Mouse (Mus musculus): ENCODE results near the gene Dab1. TPM values are rescaled to one million over a fixed set of nuclear protein-coding genes. Genes with fewer than 3 reads are reported as not detected.

Dab1 gene
- polyA plus RNA-seq, 1 experiment from 2014 or later = 77.8 TPM

DNA sequence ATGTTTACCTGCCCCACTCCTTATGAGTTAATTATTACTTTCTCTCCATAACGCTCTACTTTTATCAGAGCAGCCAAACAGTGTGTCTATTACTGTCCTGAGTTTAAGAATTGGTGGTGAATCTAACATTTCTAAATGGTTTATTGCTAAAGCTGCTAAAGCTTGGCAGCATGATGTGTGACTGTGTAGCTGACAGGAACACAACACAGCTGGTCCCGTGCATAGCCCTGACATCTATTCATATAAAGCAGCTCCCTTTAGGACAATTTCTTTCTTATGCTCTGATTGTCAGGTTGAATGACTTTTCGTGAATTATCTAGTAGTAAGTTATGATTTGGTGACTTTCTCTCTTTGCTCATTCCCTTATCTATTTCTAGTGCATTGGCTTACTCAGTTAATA, 329.1 kb downstream of the Dab1 start:
- Histone ChIP-seq H3K4me3 (replicated peaks) (no peak overlapping the region), H3K36me3 (replicated peaks) (no peaks in the 10 kb centered on the region), H3K4me2 (no peak overlapping the region), H3K9me3 (no peaks in the 10 kb centered on the region), H3K27ac (no peak overlapping the region), H3K27me3 (no peaks in the 10 kb centered on the region), H3K9ac (no peak overlapping the region), H3K4me1 (peaks cover 2% of the 10 kb centered on the region; the same call in 1 of the 2 replicates)
- 82% methylated on average over 3 of the region's 3 CpGs for WGBS
- ATAC-seq (ENCODE audit: low FRiP score) = no peak

DNA sequence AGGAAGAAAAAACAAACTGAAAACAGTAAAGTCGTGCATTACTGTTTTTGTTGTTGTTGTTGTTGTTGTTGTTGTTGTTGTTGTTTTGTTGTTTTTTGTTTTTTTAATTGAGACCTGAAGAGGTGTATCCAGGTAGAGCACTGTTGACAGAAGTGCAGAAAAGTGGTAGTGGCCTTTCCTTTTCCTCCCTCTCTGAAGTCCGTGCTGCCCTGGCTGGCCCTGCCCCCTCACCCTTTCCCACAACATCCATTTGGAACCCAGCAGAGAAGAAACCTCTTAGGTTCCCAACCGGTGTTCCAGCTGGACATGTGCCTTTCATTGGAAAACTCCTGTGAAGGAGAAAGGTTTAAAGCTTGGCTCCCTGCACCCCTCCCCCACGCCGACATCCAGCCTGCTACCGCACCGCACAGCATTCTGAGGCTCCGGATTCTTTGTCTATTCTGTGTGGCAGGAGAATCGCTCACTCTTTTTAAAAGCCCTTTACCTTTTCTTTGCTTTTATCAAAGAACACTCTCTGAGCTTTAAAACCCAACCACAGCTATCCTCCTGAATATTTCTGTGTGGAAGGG, 334.6 kb downstream of the Dab1 start:
- peaks cover 5% of the 10 kb centered on the region; the same call in 1 of the 2 replicates for H3K4me1 ChIP-seq
- peak overlapping the region; percentile 21 for H3K4me2 ChIP-seq
- H3K27ac ChIP-seq = no peak overlapping the region
- peak; percentile 63; the same call in 1 of the 2 replicates for ATAC-seq (ENCODE audit: low FRiP score)
- H3K9me3 ChIP-seq = no peaks in the 10 kb centered on the region
- WGBS = 12% methylated on average over 9 of the region's 9 CpGs
- no peaks in the 10 kb centered on the region for H3K36me3 ChIP-seq (replicated peaks)
- no peak overlapping the region for H3K9ac ChIP-seq
- H3K4me3 ChIP-seq (replicated peaks) = no peak overlapping the region
- no peaks in the 10 kb centered on the region for H3K27me3 ChIP-seq

GRCm38 (mm10) chr4:103961134-103962049, 342.2 kb downstream of the Dab1 start:
- no peak overlapping the region for H3K9ac ChIP-seq
- H3K4me2 ChIP-seq = no peak overlapping the region
- 60% methylated on average over 7 of the region's 7 CpGs for WGBS
- H3K4me1 ChIP-seq = peaks cover 6% of the 10 kb centered on the region; the same call in 1 of the 2 replicates
- H3K36me3 ChIP-seq (replicated peaks) = no peaks in the 10 kb centered on the region
- ATAC-seq (ENCODE audit: low FRiP score) = no peak
- no peak overlapping the region for H3K27ac ChIP-seq
- H3K4me3 ChIP-seq (replicated peaks) = no peak overlapping the region
- H3K27me3 ChIP-seq = no peaks in the 10 kb centered on the region
- H3K9me3 ChIP-seq = no peaks in the 10 kb centered on the region

DNA sequence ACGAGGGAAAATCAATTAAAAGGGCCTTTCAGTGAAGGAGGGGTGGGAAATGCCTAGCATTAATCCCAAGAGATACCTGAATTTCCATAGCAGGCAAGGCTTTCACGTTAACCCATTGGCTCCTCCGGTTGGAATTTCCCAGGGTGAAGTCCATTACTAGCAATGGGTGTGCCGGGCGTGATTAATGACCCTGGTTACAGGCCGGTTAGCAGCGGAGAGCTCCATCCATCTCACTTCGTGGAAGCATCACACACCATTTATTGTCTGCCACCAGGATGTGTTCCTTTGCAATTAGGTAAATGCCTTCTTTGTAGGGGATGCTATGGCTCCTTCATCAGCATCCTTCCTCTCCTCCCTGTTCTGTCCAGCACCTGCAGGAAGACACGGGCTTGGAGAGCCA, 350.7 kb downstream of the Dab1 start:
- no peaks in the 10 kb centered on the region for H3K4me1 ChIP-seq
- H3K27me3 ChIP-seq = no peaks in the 10 kb centered on the region
- H3K4me2 ChIP-seq = no peak overlapping the region
- WGBS = 80% methylated on average over 9 of the region's 9 CpGs
- no peak overlapping the region for H3K9ac ChIP-seq
- ATAC-seq (ENCODE audit: low FRiP score) = no peak
- no peaks in the 10 kb centered on the region for H3K36me3 ChIP-seq (replicated peaks)
- H3K4me3 ChIP-seq (replicated peaks) = no peak overlapping the region
- H3K9me3 ChIP-seq = no peaks in the 10 kb centered on the region
- no peak overlapping the region for H3K27ac ChIP-seq

GRCm38 (mm10) chr4:103974536-103974935, 355.4 kb downstream of the Dab1 start:
- Histone ChIP-seq H3K9ac (no peak overlapping the region), H3K27ac (no peak overlapping the region), H3K4me2 (no peak overlapping the region), H3K4me1 (no peaks in the 10 kb centered on the region), H3K9me3 (no peaks in the 10 kb centered on the region), H3K36me3 (replicated peaks) (no peaks in the 10 kb centered on the region), H3K4me3 (replicated peaks) (no peak overlapping the region), H3K27me3 (no peaks in the 10 kb centered on the region)
- 77% methylated on average over 2 of the region's 2 CpGs for WGBS
- ATAC-seq (ENCODE audit: low FRiP score) = no peak

- 77% methylated on average over 2 of the region's 2 CpGs for WGBS
- no peak for ATAC-seq (ENCODE audit: low FRiP score)
- Histone ChIP-seq H3K27me3 (no peaks in the 10 kb centered on the region), H3K4me2 (no peak overlapping the region), H3K4me1 (no peaks in the 10 kb centered on the region), H3K27ac (no peak overlapping the region), H3K36me3 (replicated peaks) (no peaks in the 10 kb centered on the region), H3K4me3 (replicated peaks) (no peak overlapping the region), H3K9ac (no peak overlapping the region), H3K9me3 (no peaks in the 10 kb centered on the region)
These were observed 355.8 kb downstream of the Dab1 start for GRCm38 (mm10) chr4:103974946-103975345.

- no peaks in the 10 kb centered on the region for H3K27me3 ChIP-seq
- H3K9me3 ChIP-seq = no peaks in the 10 kb centered on the region
- H3K36me3 ChIP-seq (replicated peaks) = no peaks in the 10 kb centered on the region
- no peak overlapping the region for H3K4me2 ChIP-seq
- peaks cover 4% of the 10 kb centered on the region for H3K4me1 ChIP-seq
- no peak overlapping the region for H3K4me3 ChIP-seq (replicated peaks)
- no peak overlapping the region for H3K9ac ChIP-seq
- ATAC-seq (ENCODE audit: low FRiP score) = peak; percentile 75
- 47% methylated on average over 3 of the region's 3 CpGs for WGBS
- no peak overlapping the region for H3K27ac ChIP-seq
These were observed 374.7 kb downstream of the Dab1 start for GRCm38 (mm10) chr4:103993884-103994283.

DNA sequence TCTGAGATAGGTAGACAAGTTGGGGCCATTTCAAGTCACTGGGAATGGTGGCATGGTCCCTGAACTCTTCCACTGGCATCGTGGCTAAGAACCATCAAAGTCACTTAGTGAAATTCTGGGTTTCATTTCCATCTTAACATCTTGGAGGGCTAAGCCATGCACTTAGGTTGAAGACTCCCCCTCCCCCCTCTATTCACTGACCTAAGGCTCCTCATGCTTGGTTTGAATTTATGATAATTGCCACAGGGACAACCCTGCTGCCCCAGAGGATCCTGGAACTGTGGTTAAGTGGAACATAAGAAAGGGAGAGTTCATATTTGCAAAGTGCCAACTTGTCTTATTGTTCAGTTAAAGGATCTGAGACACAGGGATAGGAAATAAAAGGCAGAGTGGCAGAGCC, 375.2 kb downstream of the Dab1 start:
- Histone ChIP-seq H3K27me3 (no peaks in the 10 kb centered on the region), H3K9ac (no peak overlapping the region), H3K36me3 (replicated peaks) (no peaks in the 10 kb centered on the region), H3K4me1 (peaks cover 4% of the 10 kb centered on the region), H3K27ac (no peak overlapping the region), H3K4me3 (replicated peaks) (no peak overlapping the region), H3K9me3 (no peaks in the 10 kb centered on the region), H3K4me2 (no peak overlapping the region)
- 70% methylated on average over 1 of the region's 1 CpGs for WGBS
- ATAC-seq (ENCODE audit: low FRiP score) = no peak

- H3K9me3 ChIP-seq = no peaks in the 10 kb centered on the region
- 76% methylated on average over 5 of the region's 5 CpGs for WGBS
- H3K4me2 ChIP-seq = no peak overlapping the region
- no peaks in the 10 kb centered on the region for H3K36me3 ChIP-seq (replicated peaks)
- peaks cover 4% of the 10 kb centered on the region; the same call in 1 of the 2 replicates for H3K27me3 ChIP-seq
- H3K4me3 ChIP-seq (replicated peaks) = no peak overlapping the region
- no peak overlapping the region for H3K27ac ChIP-seq
- peaks cover 7% of the 10 kb centered on the region for H3K4me1 ChIP-seq
- no peak overlapping the region for H3K9ac ChIP-seq
- no peak for ATAC-seq (ENCODE audit: low FRiP score)
These were observed 389.2 kb downstream of the Dab1 start for GRCm38 (mm10) chr4:104008406-104008805.

DNA sequence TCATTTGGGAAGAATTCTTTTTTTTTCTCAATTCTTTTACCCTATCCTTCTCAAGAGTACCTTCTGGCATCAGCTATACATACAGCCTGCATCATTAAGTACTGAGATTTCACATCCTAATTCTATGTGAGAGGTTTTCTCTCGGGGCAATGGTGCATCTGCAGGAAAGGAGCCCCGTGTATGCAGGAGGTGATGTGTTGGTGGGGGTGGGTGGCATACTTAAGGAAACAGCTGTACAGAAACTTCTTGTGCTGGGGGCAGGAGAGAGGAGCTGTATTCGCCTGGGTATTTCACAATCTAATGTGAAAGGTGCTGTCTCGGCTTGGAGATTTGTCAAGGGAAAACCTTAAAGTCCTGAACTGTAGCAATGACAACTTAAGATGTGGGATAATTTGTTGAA, 392.5 kb downstream of the Dab1 start:
- Histone ChIP-seq H3K36me3 (replicated peaks) (no peaks in the 10 kb centered on the region), H3K9ac (no peak overlapping the region), H3K27ac (no peak overlapping the region), H3K9me3 (no peaks in the 10 kb centered on the region), H3K27me3 (peaks cover 4% of the 10 kb centered on the region; the same call in 1 of the 2 replicates), H3K4me1 (peaks cover 10% of the 10 kb centered on the region), H3K4me2 (no peak overlapping the region), H3K4me3 (replicated peaks) (no peak overlapping the region)
- WGBS = 69% methylated on average over 4 of the region's 4 CpGs
- ATAC-seq (ENCODE audit: low FRiP score) = no peak

DNA sequence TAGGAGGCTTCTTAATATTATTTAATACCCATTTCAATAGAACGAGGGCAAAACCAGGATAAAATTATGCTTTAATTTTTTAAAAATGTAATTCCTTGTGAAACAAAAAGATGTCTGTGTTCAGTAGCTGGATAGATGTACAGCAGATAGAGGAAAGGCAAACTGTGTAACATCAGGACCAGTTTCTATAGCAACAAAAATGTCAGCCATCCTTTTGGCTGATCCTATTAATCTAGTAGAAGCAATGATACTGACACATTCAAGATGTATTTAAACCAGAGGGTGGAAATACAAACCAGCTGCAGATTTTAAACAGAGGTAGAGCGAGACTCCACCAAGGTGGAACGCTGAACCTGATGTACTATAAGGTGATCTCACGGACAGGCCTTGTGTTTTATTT, 393.0 kb downstream of the Dab1 start:
- Histone ChIP-seq H3K4me1 (peaks cover 10% of the 10 kb centered on the region), H3K4me3 (replicated peaks) (no peak overlapping the region), H3K27ac (no peak overlapping the region), H3K27me3 (peaks cover 4% of the 10 kb centered on the region; the same call in 1 of the 2 replicates), H3K4me2 (no peak overlapping the region), H3K9me3 (no peaks in the 10 kb centered on the region), H3K9ac (no peak overlapping the region), H3K36me3 (replicated peaks) (no peaks in the 10 kb centered on the region)
- no peak for ATAC-seq (ENCODE audit: low FRiP score)
- 92% methylated on average over 4 of the region's 4 CpGs for WGBS

- H3K36me3 ChIP-seq (replicated peaks) = no peaks in the 10 kb centered on the region
- H3K9ac ChIP-seq = no peak overlapping the region
- H3K27me3 ChIP-seq = no peaks in the 10 kb centered on the region
- H3K4me3 ChIP-seq (replicated peaks) = no peak overlapping the region
- no peaks in the 10 kb centered on the region for H3K9me3 ChIP-seq
- H3K27ac ChIP-seq = no peak overlapping the region
- no peaks in the 10 kb centered on the region for H3K4me1 ChIP-seq
- H3K4me2 ChIP-seq = no peak overlapping the region
- 80% methylated on average over 2 of the region's 2 CpGs for WGBS
- ATAC-seq (ENCODE audit: low FRiP score) = no peak
These were observed 406.0 kb downstream of the Dab1 start for GRCm38 (mm10) chr4:104025117-104025694.
